ENCODE assay signal across 7 mouse cellular contexts in the genomic region with DNA sequence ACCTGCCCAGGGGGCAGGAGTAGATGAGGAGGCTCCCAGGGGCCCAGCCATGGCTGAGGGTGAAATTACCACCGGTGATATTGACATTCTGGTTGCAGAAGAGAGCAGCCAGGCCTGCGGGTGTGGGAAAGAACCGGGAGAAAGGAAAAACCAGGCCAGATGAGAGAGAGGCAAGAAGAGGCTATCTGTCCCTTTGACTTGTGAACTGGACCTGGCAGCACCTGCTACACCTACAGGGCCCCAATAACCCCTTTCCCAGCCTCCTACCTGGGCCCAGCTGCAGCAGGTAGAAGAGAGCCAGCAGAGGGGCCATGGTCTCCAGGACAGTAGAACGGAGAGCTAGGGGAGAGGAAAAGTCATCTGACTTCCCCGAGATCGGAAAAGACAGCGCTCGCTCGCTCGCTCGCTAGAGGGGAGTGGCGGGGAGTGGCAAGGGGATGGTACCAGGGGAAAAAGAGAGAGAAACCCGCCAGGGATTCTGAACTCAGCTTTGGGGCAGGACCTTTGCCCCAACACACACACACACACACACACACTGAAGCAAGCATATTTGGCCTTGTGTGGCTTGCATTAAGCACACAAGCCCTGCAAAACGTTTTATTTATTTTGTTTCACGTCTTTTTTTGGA. TPM values are rescaled to one million over a fixed set of nuclear protein-coding genes. Genes with fewer than 3 reads are reported as not detected.
DNase-seq lines count a peak whose midpoint lies in the region; ATAC-seq and TF ChIP-seq lines count a peak whose summit lies in the region.

Gene Gm20547 (minus strand): TSS at position 360 of the 628 bp plus-strand sequence.

- DNase-seq in lung, embryonic 14.5 days: peak; percentile 20
- no peak for DNase-seq in lung, adult 2 months
- peak; percentile 42 for DNase-seq in kidney, postnatal 10 days
- no peak for DNase-seq in layer of hippocampus, adult 11-12 months (ENCODE audit: low spot score)
- no peak for DNase-seq in retina, postnatal 1 day

- TF ChIP-seq POLR2A in lung, adult 2 months (IDR thresholded peaks at IDR 0.05; ENCODE audit: borderline replicate concordance, extremely low read depth, low read depth, low read length): no peak

- no peaks in the 10 kb centered on the region for H3K9me3 ChIP-seq in lung, embryonic 14.5 days (ENCODE audit: low read depth, low read length)
- H3K9me3 ChIP-seq in embryonic facial prominence, embryonic 15.5 days (replicated peaks): no peaks in the 10 kb centered on the region
- H3K9me3 ChIP-seq in neural tube, embryonic 13.5 days: no peaks in the 10 kb centered on the region

- no peak for TF ChIP-seq CTCF in lung, embryonic 14.5 days (IDR thresholded peaks at IDR 0.05; ENCODE audit: low read depth)
- TF ChIP-seq CTCF in lung, adult 2 months (IDR thresholded peaks at IDR 0.05; ENCODE audit: insufficient read depth, low read length): no peak

- H3K4me3 ChIP-seq in lung, embryonic 14.5 days (ENCODE audit: low read depth, low read length): no peak within 1 kb of the TSS
- H3K4me3 ChIP-seq in lung, adult 2 months (replicated peaks; ENCODE audit: extremely low read depth, low read depth, low read length): no peak within 1 kb of the TSS
- H3K4me3 ChIP-seq in embryonic facial prominence, embryonic 15.5 days (replicated peaks): peak within 1 kb of the TSS; percentile 13
- no peak within 1 kb of the TSS for H3K4me3 ChIP-seq in neural tube, embryonic 13.5 days

- H3K27ac ChIP-seq in lung, embryonic 14.5 days (ENCODE audit: low read depth): no peak within 1 kb of the TSS
- H3K27ac ChIP-seq in embryonic facial prominence, embryonic 15.5 days (replicated peaks): no peak within 1 kb of the TSS
- no peak within 1 kb of the TSS for H3K27ac ChIP-seq in neural tube, embryonic 13.5 days (replicated peaks)

- no peak for ATAC-seq in lung, embryonic 14.5 days (ENCODE audit: insufficient read depth)
- ATAC-seq in embryonic facial prominence, embryonic 15.5 days (ENCODE audit: insufficient number of reproducible peaks, low FRiP score, low TSS enrichment, low read depth): no peak
- no peak for ATAC-seq in neural tube, embryonic 13.5 days (ENCODE audit: low read depth)

- H3K36me3 ChIP-seq in lung, embryonic 14.5 days (ENCODE audit: insufficient read depth): no peaks in the 10 kb centered on the region
- no peaks in the 10 kb centered on the region for H3K36me3 ChIP-seq in embryonic facial prominence, embryonic 15.5 days
- no peaks in the 10 kb centered on the region for H3K36me3 ChIP-seq in neural tube, embryonic 13.5 days

- H3K4me2 ChIP-seq in lung, embryonic 14.5 days: 0 out of 2 replicates have a peak within 1 kb of the TSS, but pooled peaks have one; percentile 31
- peak within 1 kb of the TSS; percentile 42 for H3K4me2 ChIP-seq in embryonic facial prominence, embryonic 15.5 days (replicated peaks)
- peak within 1 kb of the TSS; percentile 22; the same call in 1 of the 2 replicates for H3K4me2 ChIP-seq in neural tube, embryonic 13.5 days

- no peaks in the 10 kb centered on the region for H3K4me1 ChIP-seq in lung, embryonic 14.5 days (ENCODE audit: insufficient read depth)
- H3K4me1 ChIP-seq in lung, adult 2 months (ENCODE audit: control insufficient read depth, insufficient read depth, low read length): no peaks in the 10 kb centered on the region
- H3K4me1 ChIP-seq in embryonic facial prominence, embryonic 15.5 days: peaks cover 27% of the 10 kb centered on the region
- no peaks in the 10 kb centered on the region for H3K4me1 ChIP-seq in neural tube, embryonic 13.5 days (replicated peaks)

- no peaks in the 10 kb centered on the region for H3K27me3 ChIP-seq in lung, embryonic 14.5 days (ENCODE audit: insufficient read depth, low read length)
- H3K27me3 ChIP-seq in embryonic facial prominence, embryonic 15.5 days: no peaks in the 10 kb centered on the region
- peaks cover 12% of the 10 kb centered on the region for H3K27me3 ChIP-seq in neural tube, embryonic 13.5 days

- WGBS in lung, embryonic 14.5 days: 9% methylated on average over 15 of the region's 15 CpGs
- 12% methylated on average over 15 of the region's 15 CpGs for WGBS in lung, adult 2 months
- WGBS in embryonic facial prominence, embryonic 15.5 days: 7% methylated on average over 15 of the region's 15 CpGs
- 9% methylated on average over 15 of the region's 15 CpGs for WGBS in neural tube, embryonic 13.5 days

- H3K9ac ChIP-seq in lung, embryonic 14.5 days: no peak within 1 kb of the TSS
- no peak within 1 kb of the TSS for H3K9ac ChIP-seq in embryonic facial prominence, embryonic 15.5 days
- H3K9ac ChIP-seq in neural tube, embryonic 13.5 days: peak within 1 kb of the TSS; percentile 45; the same call in 1 of the 2 replicates

RNA-seq across cellular contexts. Expression of gene Gm20547, which starts in this region (rescaled TPM):
- polyA plus RNA-seq in lung, embryonic 14.5 days (2014; fragmentation: Nextera tagmentation; extraction: Ambion mirVana): not detected in 2 replicates
- polyA plus RNA-seq in lung, adult 2 months (2012; rRNA removed): not detected in 2 replicates
- polyA plus RNA-seq in embryonic facial prominence, embryonic 15.5 days (2015; fragmentation: Nextera tagmentation; extraction: Ambion mirVana): not detected in 2 replicates
- polyA plus RNA-seq in neural tube, embryonic 13.5 days (2015; fragmentation: Nextera tagmentation; extraction: Ambion mirVana): not detected in 2 replicates

Comparison
In these comparisons a context has a peak if more than half of its experiments do, and no peak if none do; other contexts are left out.
1. Peak in DNase-seq and H3K4me2 ChIP-seq in lung, embryonic 14.5 days; RNA of the gene not detected or under 1 TPM.